Mouse (Mus musculus) embryonic stem cell, embryonic (primary cell): Measurements from ENCODE around the gene Mnd1.

Experiments
- CTCF ChIA-PET, 4 experiments: fragments of 300-600 bp in 2 of 4; fragments of 350-600 bp in 2 of 4; sonication (Branson Sonifier 250); formaldehyde crosslinking; loops; one replicate each; lab custom pipeline; 2022; ENCODE audit warnings: inconsistent platforms in 2 of 4; lab: Charles Lee
- POLR2A ChIA-PET, 4 experiments: fragments of 300-600 bp in 2 of 4; fragments of 350-600 bp in 2 of 4; sonication (Branson Sonifier 250); formaldehyde crosslinking; loops; one replicate each; lab custom pipeline; 2022; ENCODE audit warnings: antibody characterized with exemption in 4 of 4, inconsistent platforms in 1 of 4; lab: Charles Lee

Gene Mnd1

DNA sequence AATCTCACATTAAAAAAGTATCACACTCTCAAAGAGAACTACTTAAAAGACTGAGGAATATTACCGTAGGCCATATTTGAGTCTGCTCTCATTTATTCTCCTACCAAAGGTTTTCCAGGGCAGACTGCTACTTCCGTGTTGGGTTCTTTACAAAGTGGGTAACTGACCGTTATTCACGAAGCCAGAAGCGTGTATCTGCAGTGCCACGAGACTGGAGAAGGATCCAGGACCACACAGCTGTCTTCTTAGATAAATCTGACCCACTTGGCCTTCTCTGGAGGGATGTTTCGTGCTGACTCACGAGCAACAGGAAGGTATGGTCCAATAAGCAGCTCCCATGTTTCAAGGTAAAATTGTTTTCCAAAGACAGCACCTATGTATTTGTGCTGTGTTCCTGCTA is 113.8 kb downstream of the Mnd1 start:
- ChIA-PET CTCF (interaction anchor here in 2 of 4 experiments (0.6 to 0.9 kb wide), 4 partner anchors 15 to 1035 kb away, joined by 3 to 4 read pairs (median 4); no protein-coding TSS in a partner anchor), POLR2A (interaction anchor here in 2 of 4 experiments (0.6 to 2.6 kb wide), 6 partner anchors 47 to 112 kb away, joined by 3 to 12 read pairs (median 4); no protein-coding TSS in a partner anchor)

DNA sequence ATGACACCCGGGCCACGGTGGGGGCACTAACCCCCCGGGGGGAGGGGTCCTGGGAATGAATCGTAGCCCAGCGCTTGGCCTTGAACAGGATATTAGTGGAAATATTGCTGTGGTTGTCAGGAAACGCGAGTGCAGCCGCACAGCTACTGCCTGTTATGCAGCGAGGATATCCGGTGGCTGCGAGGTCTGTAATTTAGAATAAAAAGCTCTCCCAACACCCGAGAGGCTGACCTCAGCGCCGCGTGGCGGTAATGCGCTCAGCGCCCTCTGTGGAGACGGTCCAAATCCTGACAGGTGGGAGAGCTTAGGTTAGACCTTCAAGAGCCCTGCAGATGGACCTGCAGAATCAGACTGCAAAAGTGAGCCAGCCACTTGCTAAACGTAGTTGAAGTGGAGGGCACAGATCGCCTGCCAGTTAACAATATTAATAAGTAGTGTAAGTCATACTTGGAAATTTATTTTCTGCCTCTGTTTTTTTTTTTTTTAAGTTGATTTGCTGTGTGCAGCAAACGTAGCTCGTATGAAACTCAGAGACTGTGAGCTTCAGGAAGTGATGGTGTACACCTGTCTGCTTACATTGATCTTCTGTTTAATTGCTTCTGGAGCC is 115.0 kb downstream of the Mnd1 start:
- CTCF ChIA-PET = interaction anchor here (0.6 to 1.6 kb wide), 11 partner anchors 11 to 1942 kb away, joined by 3 to 8 read pairs (median 3); partner anchors contain the start of gene Mnd1 (in 1 of the 4)
- POLR2A ChIA-PET = interaction anchor here (0.6 to 2.6 kb wide), 32 partner anchors 8 to 1877 kb away, joined by 3 to 12 read pairs (median 4); no protein-coding TSS in a partner anchor

DNA sequence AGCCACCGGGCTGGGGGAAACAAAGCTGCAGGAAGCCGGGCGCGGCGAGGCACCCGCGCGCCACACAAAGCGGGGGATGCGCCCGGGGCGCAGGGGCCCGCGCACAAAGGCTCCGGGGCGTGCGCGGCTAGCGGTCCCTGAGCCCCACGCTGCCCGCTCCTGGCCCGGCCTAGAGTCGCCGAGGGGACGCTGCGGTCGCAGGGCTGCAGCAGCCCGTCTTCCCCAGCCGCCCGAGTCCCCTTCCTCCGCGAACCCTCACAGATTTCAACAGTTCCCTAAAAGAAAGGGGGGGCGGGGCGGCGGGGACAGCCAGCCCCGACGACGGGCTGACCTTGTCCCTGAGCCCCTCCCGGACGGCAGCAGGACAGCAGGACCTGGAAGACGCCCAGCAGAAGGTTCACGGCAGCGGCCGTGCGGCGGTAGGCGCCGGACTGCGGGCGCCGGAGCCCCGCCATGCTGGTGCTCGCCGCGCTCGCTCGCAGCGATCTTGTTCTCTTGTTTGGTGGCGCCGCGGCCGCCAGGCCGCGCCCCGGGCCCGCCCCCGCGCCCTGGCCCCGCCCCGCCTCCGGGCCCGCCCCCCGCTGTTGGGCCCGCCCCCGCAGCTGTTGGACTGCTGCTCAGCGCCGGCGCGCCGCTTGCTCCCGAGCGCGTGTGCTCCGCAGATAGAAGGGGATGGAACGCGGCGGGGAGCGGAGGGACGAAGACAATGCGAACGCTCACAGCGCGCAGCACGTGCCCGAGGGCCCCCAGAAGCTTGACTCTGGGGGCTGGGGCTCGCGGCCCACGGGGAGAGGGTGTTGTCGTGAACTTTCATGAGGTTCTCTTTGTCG is 115.7 kb downstream of the Mnd1 start, which contains the start of gene Tmem131l:
Gene Tmem131l (minus strand): TSS at position 530 of the 830 bp plus-strand sequence.
- CTCF ChIA-PET = interaction anchor here (0.6 to 1.6 kb wide), 7 partner anchors 12 to 275 kb away, joined by 3 to 8 read pairs (median 3); no protein-coding TSS in a partner anchor
- POLR2A ChIA-PET = interaction anchor here in 3 of 4 experiments (0.6 to 2.6 kb wide), 28 partner anchors 9 to 185 kb away, joined by 3 to 12 read pairs (median 4); no protein-coding TSS in a partner anchor

DNA sequence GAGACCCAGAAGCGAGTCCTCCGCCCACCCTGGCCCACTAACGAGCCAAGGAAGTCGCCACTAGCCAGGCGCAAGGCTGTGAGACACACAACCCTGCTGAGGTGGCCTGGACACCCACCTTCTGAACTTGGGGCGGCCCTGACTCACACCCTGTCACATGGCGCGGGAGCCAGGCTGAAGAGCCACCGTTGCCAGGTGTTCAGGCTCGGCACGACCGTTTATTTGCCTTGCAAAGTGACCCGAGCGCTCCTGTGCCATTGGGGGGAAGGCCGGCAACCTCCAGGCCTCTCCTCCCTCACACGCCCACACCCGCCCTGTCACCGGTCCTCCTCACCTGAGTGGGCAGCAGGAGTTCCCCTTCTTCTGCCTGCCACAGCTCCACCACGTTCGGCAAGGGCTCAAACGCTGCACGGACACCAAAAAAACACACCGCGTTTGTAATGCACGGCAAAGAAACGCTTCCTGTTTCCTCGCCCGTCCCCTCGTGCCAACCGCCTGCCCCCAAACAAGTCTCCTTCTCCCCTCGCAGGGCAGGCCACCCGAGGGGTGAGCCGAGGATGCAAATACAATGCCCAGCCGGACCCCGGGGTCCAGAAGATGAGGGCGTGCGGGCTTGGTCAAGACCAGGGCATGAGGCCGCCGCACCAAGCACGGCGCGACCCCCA is 116.5 kb downstream of the Mnd1 start:
- POLR2A ChIA-PET = interaction anchor here in 3 of 4 experiments (0.6 to 2.6 kb wide), 12 partner anchors 15 to 296 kb away, joined by 3 to 12 read pairs (median 4); no protein-coding TSS in a partner anchor

DNA sequence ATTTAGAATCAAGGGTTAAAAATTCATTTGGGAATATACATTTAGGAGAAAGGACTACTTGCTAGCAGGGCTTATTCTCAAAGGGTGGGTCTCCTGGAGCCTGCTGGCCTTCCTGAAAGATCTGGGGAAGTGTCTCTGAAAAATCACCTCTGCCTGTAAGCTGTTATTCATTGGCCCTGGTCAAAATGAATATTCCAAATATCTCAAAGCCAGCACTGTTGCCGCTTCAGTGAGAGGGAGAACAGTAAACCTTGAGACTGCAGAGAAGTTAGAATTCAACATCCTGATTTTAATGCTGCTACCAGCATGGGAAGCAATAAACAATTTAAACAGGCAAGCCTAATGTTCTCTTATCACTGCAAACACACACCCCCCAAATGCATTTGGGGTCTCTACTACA is 117.5 kb downstream of the Mnd1 start:
- POLR2A ChIA-PET = no interaction called here
- CTCF ChIA-PET = no interaction called here

More for the DNA sequence above, 116.5 kb downstream of the Mnd1 start:
- CTCF ChIA-PET = interaction anchor here in 2 of 4 experiments (0.6 to 1.1 kb wide), 2 partner anchors 131 to 143 kb away, joined by 3 read pairs; no protein-coding TSS in a partner anchor
